Mouse (Mus musculus): ENCODE measurements around the gene Fzd9.

DNA sequence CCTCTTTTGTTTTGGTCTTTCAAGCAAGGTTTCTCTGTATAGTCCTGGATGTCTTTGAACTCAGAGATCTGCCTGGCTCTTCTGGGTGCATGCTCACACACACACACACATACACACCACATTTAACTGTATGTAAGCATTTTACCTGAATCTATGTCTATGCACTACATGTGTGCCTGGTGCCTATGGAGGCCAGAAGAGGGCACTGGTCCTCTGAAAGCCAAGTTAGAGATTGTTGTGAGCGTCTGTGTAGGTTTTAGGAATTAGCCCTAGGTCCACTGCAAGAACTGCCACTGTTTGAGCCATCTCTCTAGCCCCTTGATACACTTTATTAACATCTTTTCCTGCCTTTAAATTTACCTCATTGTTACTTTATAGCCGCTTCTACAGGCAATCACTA lies 12.2 kb downstream of the Fzd9 start:
- TF ChIP-seq POLR2A (IDR thresholded peaks at IDR 0.05; ENCODE audit: insufficient read depth, low read depth, low read length) (no peak), CTCF (IDR thresholded peaks at IDR 0.05) (peak; percentile 50)
